Mouse (Mus musculus): Measurements from ENCODE around the gene Snx22.

DNA sequence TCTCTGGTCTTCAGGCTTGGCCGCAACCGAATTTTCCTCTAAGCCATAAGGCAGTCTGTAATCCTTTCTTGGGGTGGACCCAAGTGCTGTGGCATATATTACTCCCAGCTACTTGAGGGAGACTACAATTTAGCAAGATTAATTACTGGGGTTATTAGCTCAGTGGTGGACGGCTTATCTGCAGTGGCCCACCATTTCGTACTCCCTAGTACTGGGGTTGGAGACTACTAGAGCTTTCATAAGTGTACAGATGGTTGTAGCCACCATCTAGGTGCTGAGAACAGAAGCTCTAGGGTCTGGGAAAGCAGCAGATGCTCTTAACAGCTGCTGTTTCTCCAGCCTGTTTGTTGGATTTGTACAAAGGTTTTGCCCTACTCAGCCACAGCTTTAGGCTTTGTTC is 8.5 kb downstream of the Snx22 start:
- TF ChIP-seq GATA1 (IDR thresholded peaks at IDR 0.05; ENCODE audit: low read length) (no peak), TAL1 (IDR thresholded peaks at IDR 0.05; ENCODE audit: low read length) (no peak)

Data from erythroblast, embryonic 14.5 days (primary cell).